Mouse (Mus musculus) brain, adult 10 weeks (tissue): ENCODE measurements around the gene Gramd1b. TPM values are rescaled to one million over a fixed set of nuclear protein-coding genes. Genes with fewer than 3 reads are reported as not detected.

ENCODE experiments used
- polyA plus RNA-seq: library from polyadenylated mRNA; stranded (reverse); fragments of 350-450 nt; fragmentation: Illumina TruSeq; extraction: RNeasy Lipid Tissue Mini Kit (QIAGEN cat#74804); gene quantifications from one replicate; pipeline ENCODE4 v1.2.3, GENCODE M21; 2015; ENCODE audit warnings: low read depth, low replicate concordance

Gene Gramd1b
- 95.4 TPM for polyA plus RNA-seq

GRCm38 (mm10) chr9:40531027-40531621, at the start of gene Gramd1b:
Gramd1b (minus strand) TSS chr9:40531383.

GRCm38 (mm10) chr9:40269103-40269861, 261.9 kb downstream of the Gramd1b start, which contains the start of gene Scn3b:
Scn3b (plus strand) TSS chr9:40269217.

Other genes with a start within 250 kb of the Gramd1b start
- not detected for gene Gm21915, start 139.2 kb upstream of the Gramd1b start, polyA plus RNA-seq
- 15.5 TPM for gene Clmp, start 154.6 kb upstream of the Gramd1b start, polyA plus RNA-seq